Mouse (Mus musculus): Measurements from ENCODE around the gene Ulk3. TPM values are rescaled to one million over a fixed set of nuclear protein-coding genes. Genes with fewer than 3 reads are reported as not detected.
A peak's percentile ranks its signal among the peaks of the same experiment; 100 is the strongest.

The Ulk3 gene
- polyA plus RNA-seq, 1 experiment from 2014 or later = 3.7 TPM

DNA sequence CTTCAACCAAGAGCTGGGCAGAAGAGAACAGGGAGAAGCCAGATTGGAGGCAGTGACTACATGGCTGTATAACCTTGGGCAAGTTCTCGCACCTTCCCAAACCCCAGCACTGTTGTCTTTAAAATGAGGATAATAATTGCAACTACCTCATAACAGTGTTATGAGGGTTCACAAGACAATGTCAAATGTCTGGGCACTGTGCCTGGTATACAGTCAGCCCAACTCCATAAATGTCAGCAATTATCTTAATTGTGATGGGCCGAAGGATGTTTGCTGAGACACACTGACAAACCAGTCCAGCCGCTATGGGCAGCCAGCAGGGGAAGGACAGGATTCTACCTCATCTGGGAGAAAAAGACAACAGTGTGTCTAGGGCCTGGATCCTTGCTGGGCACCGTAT, 25.5 kb downstream of the Ulk3 start:
- no peak overlapping the region for H3K4me2 ChIP-seq (ENCODE audit: low read depth, low read length)
- H3K4me3 ChIP-seq (ENCODE audit: low read depth, low read length) = no peak overlapping the region
- TF ChIP-seq CTCF (IDR thresholded peaks at IDR 0.05; ENCODE audit: low read depth) (no peak), EP300 (IDR thresholded peaks at IDR 0.05; ENCODE audit: low read depth) (no peak)
- ATAC-seq (no peak), DNase-seq (no peak)
- no peaks in the 10 kb centered on the region for H3K9me3 ChIP-seq (ENCODE audit: low read length)
- no peak overlapping the region for H3K9ac ChIP-seq (replicated peaks)
- no peaks in the 10 kb centered on the region for H3K36me3 ChIP-seq (replicated peaks; ENCODE audit: insufficient read depth, low read length)
- H3K4me1 ChIP-seq (ENCODE audit: insufficient read depth) = no peaks in the 10 kb centered on the region
- WGBS (ENCODE audit: insufficient replicate concordance) = 81% methylated on average over 4 of the region's 4 CpGs
- H3K27me3 ChIP-seq (ENCODE audit: insufficient read depth, low read length) = 0 out of 2 replicates have a peak, but pooled peaks cover 4% of the 10 kb centered on the region
- H3K27ac ChIP-seq (ENCODE audit: low read depth) = no peak overlapping the region

DNA sequence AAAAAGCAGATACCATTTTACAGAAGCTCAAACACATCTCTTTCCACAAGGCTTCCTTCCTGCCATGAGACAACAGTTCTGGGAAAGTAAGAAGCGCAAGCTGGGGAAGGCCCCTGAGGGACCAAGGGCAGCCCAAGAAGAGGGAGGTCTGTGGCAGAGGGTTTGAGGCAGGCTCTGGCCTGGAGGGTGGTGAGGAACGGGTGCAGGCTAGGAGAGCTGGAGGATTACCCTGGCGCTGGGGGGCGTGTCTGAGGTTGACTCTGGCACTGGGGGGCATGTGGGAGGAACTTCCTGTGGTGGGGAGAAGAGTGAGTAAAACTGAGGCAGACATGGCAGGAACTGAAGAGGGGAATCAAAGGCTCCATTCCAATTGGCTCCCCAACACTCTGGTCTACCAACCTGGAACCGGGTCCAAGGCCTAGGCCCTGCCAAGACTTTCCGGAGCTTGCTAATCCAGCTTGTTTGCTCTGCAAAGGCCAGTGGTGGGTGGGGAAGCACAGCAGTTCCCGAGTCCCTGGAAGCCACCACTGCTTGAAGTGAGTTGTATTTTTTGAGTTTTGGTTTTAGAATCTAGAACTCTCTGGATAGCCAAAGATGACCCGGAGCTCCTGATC, 28.4 kb downstream of the Ulk3 start:
- Histone ChIP-seq H3K4me2 (ENCODE audit: low read depth, low read length) (no peak overlapping the region), H3K4me1 (ENCODE audit: insufficient read depth) (no peaks in the 10 kb centered on the region), H3K27me3 (ENCODE audit: insufficient read depth, low read length) (0 out of 2 replicates have a peak, but pooled peaks cover 4% of the 10 kb centered on the region), H3K27ac (ENCODE audit: low read depth) (no peak overlapping the region), H3K9ac (replicated peaks) (no peak overlapping the region), H3K36me3 (replicated peaks; ENCODE audit: insufficient read depth, low read length) (no peaks in the 10 kb centered on the region), H3K4me3 (ENCODE audit: low read depth, low read length) (no peak overlapping the region), H3K9me3 (ENCODE audit: low read length) (no peaks in the 10 kb centered on the region)
- ATAC-seq = no peak
- no peak for TF ChIP-seq CTCF (IDR thresholded peaks at IDR 0.05; ENCODE audit: low read depth)
- TF ChIP-seq EP300 (IDR thresholded peaks at IDR 0.05; ENCODE audit: low read depth) = no peak
- 52% methylated on average over 8 of the region's 8 CpGs for WGBS (ENCODE audit: insufficient replicate concordance)
- no peak for DNase-seq

DNA sequence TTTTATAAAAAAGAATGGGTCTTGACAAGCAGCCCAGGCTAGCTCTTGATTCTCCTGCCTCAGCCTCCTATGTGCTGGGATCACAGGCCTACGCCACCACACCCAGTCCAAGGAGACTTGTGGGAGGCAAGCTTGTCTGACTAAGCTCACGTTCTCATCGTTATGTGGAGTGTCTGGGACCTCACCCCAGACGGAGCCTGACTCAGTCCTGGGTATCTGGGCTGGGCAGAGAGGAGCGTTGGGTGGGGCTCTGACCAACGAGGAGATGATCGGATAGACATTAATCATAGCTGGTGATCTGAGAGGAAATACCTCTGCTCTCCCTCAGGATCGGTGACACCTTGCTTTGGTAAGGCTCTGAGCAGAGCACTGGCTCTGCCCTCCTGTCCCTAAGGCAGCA, 29.6 kb downstream of the Ulk3 start:
- TF ChIP-seq CTCF (IDR thresholded peaks at IDR 0.05; ENCODE audit: low read depth) = no peak
- TF ChIP-seq EP300 (IDR thresholded peaks at IDR 0.05; ENCODE audit: low read depth) = no peak
- Histone ChIP-seq H3K9me3 (ENCODE audit: low read length) (no peaks in the 10 kb centered on the region), H3K27me3 (ENCODE audit: insufficient read depth, low read length) (0 out of 2 replicates have a peak, but pooled peaks cover 4% of the 10 kb centered on the region), H3K36me3 (replicated peaks; ENCODE audit: insufficient read depth, low read length) (no peaks in the 10 kb centered on the region), H3K9ac (replicated peaks) (no peak overlapping the region), H3K27ac (ENCODE audit: low read depth) (no peak overlapping the region), H3K4me2 (ENCODE audit: low read depth, low read length) (no peak overlapping the region), H3K4me3 (ENCODE audit: low read depth, low read length) (no peak overlapping the region), H3K4me1 (ENCODE audit: insufficient read depth) (no peaks in the 10 kb centered on the region)
- ATAC-seq (no peak), DNase-seq (no peak)
- 49% methylated on average over 8 of the region's 8 CpGs for WGBS (ENCODE audit: insufficient replicate concordance)

DNA sequence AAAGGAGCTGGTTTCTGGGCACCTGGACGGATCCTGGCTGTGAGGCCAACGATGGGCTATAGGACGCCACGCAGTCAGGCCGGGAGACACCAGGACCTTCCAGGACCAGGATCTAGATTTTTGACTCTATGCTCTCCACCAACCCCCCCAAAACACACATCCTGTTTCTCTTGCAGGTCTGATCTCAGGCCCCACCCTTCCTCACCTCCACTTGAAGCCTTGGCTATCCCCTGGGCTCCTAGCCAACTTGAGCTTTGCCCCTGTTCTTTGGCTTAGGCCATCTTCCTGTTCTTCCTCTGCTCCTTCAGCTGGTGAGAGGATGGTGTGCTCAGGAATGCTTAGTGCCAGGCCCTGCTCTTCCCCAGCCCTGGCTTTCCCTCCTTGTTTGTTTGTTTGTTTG, 31.4 kb downstream of the Ulk3 start, which contains the start of gene Lman1l:
Gene Lman1l (minus strand): TSS at position 101 of the 400 bp plus-strand sequence.
- TF ChIP-seq EP300 (IDR thresholded peaks at IDR 0.05; ENCODE audit: low read depth) (no peak), CTCF (IDR thresholded peaks at IDR 0.05; ENCODE audit: low read depth) (no peak)
- Histone ChIP-seq H3K9me3 (ENCODE audit: low read length) (no peaks in the 10 kb centered on the region), H3K9ac (replicated peaks) (no peak within 1 kb of the TSS), H3K27me3 (ENCODE audit: insufficient read depth, low read length) (no peaks in the 10 kb centered on the region), H3K4me1 (ENCODE audit: insufficient read depth) (no peaks in the 10 kb centered on the region), H3K4me3 (ENCODE audit: low read depth, low read length) (no peak within 1 kb of the TSS), H3K4me2 (ENCODE audit: low read depth, low read length) (no peak within 1 kb of the TSS), H3K36me3 (replicated peaks; ENCODE audit: insufficient read depth, low read length) (no peaks in the 10 kb centered on the region; the same call in 1 of the 2 replicates), H3K27ac (ENCODE audit: low read depth) (no peak within 1 kb of the TSS)
- 79% methylated on average over 5 of the region's 5 CpGs for WGBS (ENCODE audit: insufficient replicate concordance)
- ATAC-seq = no peak
- DNase-seq = no peak

DNA sequence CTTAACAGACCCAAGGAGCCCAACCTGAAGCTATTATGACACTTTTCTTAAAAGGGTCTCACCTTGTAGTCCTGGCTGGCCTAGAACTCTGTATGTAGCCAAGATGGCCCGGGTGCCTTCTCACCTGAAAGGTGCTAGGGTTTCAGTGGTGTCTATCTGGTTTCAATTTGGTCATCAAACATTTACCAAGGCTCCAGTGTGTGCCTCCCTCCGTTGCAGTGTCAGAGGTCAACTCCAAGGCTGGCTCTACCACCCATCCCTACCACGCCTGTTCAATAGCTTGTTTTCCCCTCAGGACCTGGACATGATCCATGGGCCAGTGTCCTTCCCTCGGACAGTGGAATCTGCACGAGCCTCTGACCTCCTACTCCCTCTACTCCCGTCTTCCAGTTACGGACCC, 35.0 kb downstream of the Ulk3 start:
- H3K27ac ChIP-seq (ENCODE audit: low read depth) = no peak overlapping the region
- 60% methylated on average over 7 of the region's 7 CpGs for WGBS (ENCODE audit: insufficient replicate concordance)
- DNase-seq = no peak

DNA sequence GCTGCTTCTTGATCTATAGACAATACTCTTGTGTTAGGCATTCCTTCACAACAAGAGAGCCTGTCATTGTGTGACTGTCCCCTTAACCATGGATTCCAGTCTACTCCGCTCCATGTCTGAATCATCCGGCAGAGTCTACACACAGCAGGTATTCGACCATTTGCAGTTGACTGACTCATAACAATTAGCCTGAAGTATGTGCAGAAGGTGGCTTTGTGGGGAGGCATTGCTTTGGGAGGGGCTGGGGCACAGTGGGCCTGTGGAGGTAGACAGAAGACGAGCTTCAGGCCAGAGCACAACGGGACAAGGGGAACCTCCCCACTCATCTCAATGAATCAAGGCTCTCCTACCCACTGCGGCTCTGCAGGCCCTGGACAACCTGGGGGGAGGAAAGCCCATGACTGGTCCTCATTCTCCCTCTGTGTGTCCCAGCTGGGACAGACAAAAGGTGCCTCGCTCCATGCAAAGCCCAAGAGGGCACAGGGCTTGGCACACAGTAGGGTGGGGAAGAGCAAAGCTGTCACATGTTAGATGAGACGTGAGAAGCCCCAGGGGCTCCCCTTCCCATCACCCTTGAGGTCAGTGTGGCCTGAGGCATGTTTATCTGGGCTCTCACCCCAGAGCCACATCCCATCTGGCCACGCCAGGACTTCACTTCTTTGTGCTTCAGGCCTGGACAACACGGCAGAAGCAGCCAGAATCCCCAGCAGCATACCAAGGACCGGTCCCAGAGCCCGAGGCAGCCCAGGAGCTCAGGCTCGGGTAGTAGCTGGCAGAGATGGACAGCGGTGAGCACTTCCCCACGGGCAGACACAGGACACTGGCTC, 36.6 kb downstream of the Ulk3 start:
- Histone ChIP-seq H3K9ac (replicated peaks) (no peak overlapping the region), H3K4me1 (ENCODE audit: insufficient read depth) (no peaks in the 10 kb centered on the region), H3K27me3 (ENCODE audit: insufficient read depth, low read length) (no peaks in the 10 kb centered on the region), H3K27ac (ENCODE audit: low read depth) (no peak overlapping the region), H3K4me2 (ENCODE audit: low read depth, low read length) (no peak overlapping the region), H3K9me3 (ENCODE audit: low read length) (no peaks in the 10 kb centered on the region), H3K36me3 (replicated peaks; ENCODE audit: insufficient read depth, low read length) (peaks cover 48% of the 10 kb centered on the region), H3K4me3 (ENCODE audit: low read depth, low read length) (no peak overlapping the region)
- TF ChIP-seq EP300 (IDR thresholded peaks at IDR 0.05; ENCODE audit: low read depth) (no peak), CTCF (IDR thresholded peaks at IDR 0.05; ENCODE audit: low read depth) (no peak)
- ATAC-seq = no peak
- 85% methylated on average over 15 of the region's 15 CpGs for WGBS (ENCODE audit: insufficient replicate concordance)
- no peak for DNase-seq

More for the DNA sequence above, 35.0 kb downstream of the Ulk3 start:
- Histone ChIP-seq H3K27me3 (ENCODE audit: insufficient read depth, low read length) (no peaks in the 10 kb centered on the region), H3K36me3 (replicated peaks; ENCODE audit: insufficient read depth, low read length) (peaks cover 33% of the 10 kb centered on the region), H3K4me3 (ENCODE audit: low read depth, low read length) (no peak overlapping the region), H3K9me3 (ENCODE audit: low read length) (no peaks in the 10 kb centered on the region), H3K9ac (replicated peaks) (no peak overlapping the region), H3K4me2 (ENCODE audit: low read depth, low read length) (no peak overlapping the region), H3K4me1 (ENCODE audit: insufficient read depth) (no peaks in the 10 kb centered on the region)
- peak; percentile 22; the same call in 1 of the 2 replicates for ATAC-seq
- TF ChIP-seq EP300 (IDR thresholded peaks at IDR 0.05; ENCODE audit: low read depth) = no peak
- TF ChIP-seq CTCF (IDR thresholded peaks at IDR 0.05; ENCODE audit: low read depth) = no peak
